Mouse (Mus musculus) cerebellum, postnatal 14 days (tissue): ENCODE results near the gene Myrfl.

Source experiments
- DNase-seq, 2 experiments: peaks; one replicate each; pipeline ENCODE4 v3.0.0; 2021; ENCODE audit warnings: mixed read lengths in 2 of 2

Gene Myrfl

GRCm38 (mm10) chr10:116813150-116813549, 83.6 kb downstream of the Myrfl start:
- no peak for DNase-seq

GRCm38 (mm10) chr10:116810738-116811137, 86.0 kb downstream of the Myrfl start:
- no peak for DNase-seq

- DNase-seq = no peak
Observed at GRCm38 (mm10) chr10:116809383-116809782, 87.3 kb downstream of the Myrfl start.

- no peak for DNase-seq
Observed at GRCm38 (mm10) chr10:116808556-116809353, 88.0 kb downstream of the Myrfl start.

- no peak for DNase-seq
Observed at GRCm38 (mm10) chr10:116802178-116802794, 94.4 kb downstream of the Myrfl start.

- DNase-seq = no peak
Observed at GRCm38 (mm10) chr10:116801281-116801680, 95.4 kb downstream of the Myrfl start.

- no peak for DNase-seq
Observed at GRCm38 (mm10) chr10:116796066-116796465, 100.7 kb downstream of the Myrfl start.

GRCm38 (mm10) chr10:116789096-116789495, 107.6 kb downstream of the Myrfl start:
- DNase-seq = peak in 1 of 2 experiments; percentile 50

GRCm38 (mm10) chr10:116788431-116788830, 108.3 kb downstream of the Myrfl start:
- DNase-seq = no peak

GRCm38 (mm10) chr10:116784098-116784497, 112.6 kb downstream of the Myrfl start:
- no peak for DNase-seq

- DNase-seq = no peak
Observed at GRCm38 (mm10) chr10:116783020-116783419, 113.7 kb downstream of the Myrfl start.

GRCm38 (mm10) chr10:116777947-116778346, 118.8 kb downstream of the Myrfl start:
- peak; percentile 55 to 59 for DNase-seq

- no peak for DNase-seq
Observed at GRCm38 (mm10) chr10:116776846-116777245, 119.9 kb downstream of the Myrfl start.

GRCm38 (mm10) chr10:116773846-116774750, 122.6 kb downstream of the Myrfl start:
- peak; percentile 82 to 84 for DNase-seq

GRCm38 (mm10) chr10:116771215-116771935, 125.3 kb downstream of the Myrfl start:
- peak; percentile 68 to 75 for DNase-seq

- peak; percentile 60 to 66 for DNase-seq
Observed at GRCm38 (mm10) chr10:116768642-116769041, 128.1 kb downstream of the Myrfl start.

GRCm38 (mm10) chr10:116766525-116766924, 130.2 kb downstream of the Myrfl start:
- DNase-seq = no peak

GRCm38 (mm10) chr10:116761476-116762068, 135.1 kb downstream of the Myrfl start:
- DNase-seq = no peak

GRCm38 (mm10) chr10:116760561-116760960, 136.2 kb downstream of the Myrfl start:
- no peak for DNase-seq

GRCm38 (mm10) chr10:116759816-116760215, 136.9 kb downstream of the Myrfl start:
- peak; percentile 67 to 68 for DNase-seq

- DNase-seq = peak; percentile 84 to 88
Observed at GRCm38 (mm10) chr10:116755881-116756581, 140.7 kb downstream of the Myrfl start.
